Mouse (Mus musculus): Measurements from ENCODE around the gene Saa4. TPM values are rescaled to one million over a fixed set of nuclear protein-coding genes. Genes with fewer than 3 reads are reported as not detected.
A peak's percentile ranks its signal among the peaks of the same experiment; 100 is the strongest.
"Not testable (repeated sequence)": the region's sequence is repeated elsewhere in the genome, so short reads cannot be mapped to it uniquely, and the experiment has no call there.

Saa4 gene
- total RNA-seq, 1 experiment from 2014 or later, result 16.7 TPM

DNA sequence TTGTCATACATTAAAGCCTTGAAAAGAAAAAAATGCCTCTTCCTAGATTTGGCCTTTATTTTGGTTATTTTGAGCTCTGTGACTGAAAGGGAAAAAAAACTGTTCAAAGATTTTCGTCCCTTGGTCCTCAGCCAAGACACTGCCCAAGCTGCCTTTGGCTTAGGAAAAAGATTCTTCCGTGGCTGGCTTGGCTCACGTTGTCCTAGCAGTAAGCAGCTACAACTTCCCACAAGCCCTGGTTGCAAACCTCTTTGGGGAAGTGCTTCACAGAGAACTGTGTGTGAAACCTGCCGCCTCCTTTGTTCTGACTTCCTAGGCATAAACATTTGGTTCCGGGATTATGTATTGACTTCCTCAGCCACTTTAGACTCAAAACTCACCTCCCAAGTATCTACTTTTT is 15.5 kb downstream of the Saa4 start:
- DNase-seq, result peak; percentile 47

DNA sequence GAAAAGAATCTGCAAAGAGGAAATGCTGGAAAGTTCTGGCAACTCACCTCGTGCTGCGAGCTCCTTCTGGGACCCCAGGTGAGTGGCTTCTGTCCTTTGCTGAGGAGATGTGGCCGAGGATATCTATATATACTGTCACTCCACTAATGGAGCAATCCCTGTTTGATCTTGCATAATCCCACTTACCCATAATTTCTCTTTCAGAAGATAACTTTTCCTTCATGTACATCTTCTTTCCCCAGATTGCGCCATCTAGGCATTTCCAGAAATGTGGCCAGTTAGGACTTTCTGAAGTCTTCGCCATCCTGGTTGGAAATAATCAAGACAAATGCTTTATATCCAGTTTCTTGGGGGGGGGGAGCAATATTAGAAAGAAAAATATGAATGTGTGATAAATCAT is 16.8 kb downstream of the Saa4 start, which contains the start of gene Saa3:
Saa3 (minus strand) TSS at position 101 of the 400 bp plus-strand sequence.
- DNase-seq, result no peak

DNA sequence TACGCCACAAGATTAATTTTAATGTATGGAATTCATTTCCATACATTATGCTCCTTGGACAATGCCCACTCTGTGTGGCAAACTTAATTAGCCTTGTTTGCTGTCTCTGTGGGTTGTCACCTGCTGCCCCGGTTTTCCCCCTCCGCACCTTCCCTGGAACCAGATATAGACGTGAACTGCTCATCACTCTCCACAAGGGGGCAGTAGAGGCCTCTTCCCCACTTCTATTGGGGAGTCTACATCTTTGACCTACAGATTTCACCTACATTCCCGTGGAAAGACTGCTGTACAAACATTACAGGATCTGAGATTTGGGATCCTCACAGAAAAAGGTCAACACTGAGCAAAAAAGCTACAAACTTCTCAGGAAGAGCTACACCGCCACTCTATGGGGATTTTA is 17.9 kb downstream of the Saa4 start:
- peak; percentile 82 for DNase-seq

DNA sequence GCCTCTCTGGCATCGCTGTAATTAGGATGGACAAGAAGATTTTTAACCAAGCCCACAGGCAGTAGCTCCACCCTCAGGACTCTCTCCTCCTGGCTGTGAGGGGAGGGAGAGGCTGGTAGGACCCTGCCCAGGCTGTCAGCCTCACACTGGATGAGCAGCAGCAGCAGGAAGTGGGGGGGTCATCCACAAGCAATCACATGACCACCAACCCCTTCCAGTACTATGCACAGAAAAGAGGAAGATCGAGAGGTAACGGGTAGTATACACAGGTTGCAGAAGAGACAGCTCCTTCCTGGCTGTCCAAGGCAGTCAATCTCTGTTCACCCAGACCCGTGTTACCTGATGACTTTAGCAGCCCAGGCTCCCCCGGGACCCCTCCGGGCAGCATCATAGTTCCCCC is 20.2 kb downstream of the Saa4 start:
- no peak for DNase-seq

DNA sequence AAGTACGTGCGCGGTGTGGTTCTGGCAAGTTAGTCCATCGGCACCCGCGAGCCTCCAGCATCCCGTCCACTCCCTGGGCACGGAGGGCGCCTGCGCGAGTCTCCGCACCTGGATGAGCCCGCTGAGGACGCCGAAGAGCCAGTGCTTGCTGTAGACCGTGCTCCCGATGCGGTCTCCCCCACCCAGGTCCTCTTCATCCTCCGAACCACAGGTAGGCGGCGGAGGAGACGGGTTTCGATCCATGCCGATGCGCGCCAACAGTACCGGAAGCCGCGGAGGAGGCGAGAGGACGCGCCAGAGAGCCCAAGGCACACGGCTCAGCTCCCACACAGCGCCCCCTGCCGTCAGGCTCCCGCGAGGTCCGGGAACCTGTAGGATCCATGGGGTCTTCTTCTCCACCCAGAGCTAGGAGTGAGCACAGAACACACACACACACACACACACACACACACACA is 22.0 kb downstream of the Saa4 start, which contains the start of gene Saal1:
Saal1 (minus strand) TSS at position 291 of the 455 bp plus-strand sequence.
- peak; percentile 93 for DNase-seq

DNA sequence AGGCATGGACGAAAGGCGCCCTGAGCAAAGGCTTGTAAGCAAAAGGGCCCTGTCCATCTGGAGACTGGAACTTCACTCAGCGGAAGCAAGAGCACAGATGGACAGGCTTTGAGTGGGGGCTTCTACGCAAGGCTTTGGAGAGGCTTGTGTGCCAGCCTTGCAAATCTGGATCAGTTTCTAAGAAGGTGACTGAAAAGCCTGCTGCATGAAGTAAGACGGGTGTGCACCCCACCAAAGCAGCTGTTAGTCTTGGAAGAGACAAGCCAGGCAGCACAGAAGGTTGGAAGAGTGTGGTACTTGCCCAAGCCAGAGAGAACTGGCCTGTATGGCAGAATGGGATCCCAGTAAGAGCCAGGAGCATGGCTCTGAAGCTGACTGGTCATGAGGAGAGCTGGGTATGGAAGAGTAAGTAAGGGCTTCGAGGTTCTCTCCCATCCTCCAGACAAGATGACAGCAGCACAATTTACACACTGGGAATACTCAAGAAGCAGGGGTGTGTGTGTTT is 31.8 kb downstream of the Saa4 start:
- DNase-seq, result no peak

DNA sequence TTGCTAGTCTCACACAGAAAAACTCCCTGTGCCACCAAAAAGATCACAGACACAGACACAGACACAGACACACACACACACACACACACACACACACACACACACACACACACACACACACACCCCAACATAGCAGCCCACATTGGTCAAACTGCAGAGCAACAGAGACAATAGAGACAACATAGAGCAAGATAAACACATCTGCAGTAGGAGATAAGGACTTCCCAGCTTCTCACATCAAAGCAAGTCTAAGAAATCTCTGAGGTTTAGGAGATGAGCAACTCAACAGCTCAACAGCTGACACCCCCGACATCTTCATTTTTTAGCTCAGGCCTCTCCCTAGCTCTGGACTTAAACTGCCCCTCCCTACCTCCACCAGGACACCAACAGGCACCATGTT is 35.6 kb downstream of the Saa4 start:
- DNase-seq, result no peak

DNA sequence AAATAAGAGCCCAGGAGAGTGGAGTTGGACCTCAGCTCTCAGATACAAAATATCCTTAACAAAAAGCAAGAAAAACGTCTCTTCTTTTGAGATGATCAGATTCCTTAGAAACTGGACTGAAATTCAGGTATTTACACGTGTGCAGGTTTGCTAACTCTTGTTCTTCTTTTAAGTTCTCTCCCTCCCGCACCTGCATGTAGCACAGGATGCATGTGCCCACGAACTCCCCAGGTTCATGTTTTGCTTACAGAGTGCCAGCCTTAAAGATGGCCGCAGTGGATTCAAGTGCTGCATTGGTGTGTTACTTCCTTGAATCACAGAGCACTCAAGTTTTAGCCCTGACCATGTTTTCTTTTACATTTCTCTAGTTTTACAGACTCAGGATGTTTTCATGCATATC is 45.6 kb downstream of the Saa4 start:
- no peak for DNase-seq

DNA sequence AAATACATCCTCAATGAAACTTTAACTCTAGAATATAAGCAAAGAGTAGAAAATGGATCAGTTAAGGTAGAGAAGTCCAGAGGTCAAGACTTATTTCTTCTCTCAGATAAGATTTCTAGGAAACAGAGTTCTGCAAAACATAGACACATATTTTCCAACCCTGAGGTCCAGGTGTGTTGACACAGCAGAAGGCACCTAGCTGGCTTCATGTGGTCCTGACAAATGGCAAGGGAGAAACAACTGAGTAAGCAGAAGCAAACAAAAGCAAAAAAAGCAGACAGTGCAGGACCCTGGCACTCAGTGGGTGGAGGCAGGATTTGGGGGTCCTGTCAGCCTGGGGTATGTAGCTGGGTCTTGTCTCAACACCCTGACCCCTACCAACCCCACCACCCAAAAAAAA is 51.7 kb downstream of the Saa4 start:
- no peak for DNase-seq

DNA sequence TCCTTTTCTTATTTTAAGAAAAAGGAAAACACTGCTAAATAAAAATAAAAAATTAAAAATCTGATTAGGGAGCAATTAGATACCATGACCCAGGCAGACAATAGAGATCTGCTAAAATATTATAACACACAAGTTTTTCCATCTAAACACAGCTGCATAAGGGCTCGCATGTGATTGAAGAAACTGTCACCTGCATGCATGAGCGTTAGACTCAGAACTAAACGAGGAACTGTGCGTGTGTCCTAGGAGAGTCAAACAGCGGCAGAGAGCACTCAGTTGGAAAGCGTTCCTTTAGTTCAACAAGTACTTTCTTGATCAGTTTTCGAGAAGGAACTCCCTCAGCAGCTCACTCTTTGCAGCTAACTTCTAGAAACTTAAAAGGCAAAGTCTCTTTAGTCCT is 53.4 kb downstream of the Saa4 start:
- DNase-seq, result not testable (repeated sequence)

DNA sequence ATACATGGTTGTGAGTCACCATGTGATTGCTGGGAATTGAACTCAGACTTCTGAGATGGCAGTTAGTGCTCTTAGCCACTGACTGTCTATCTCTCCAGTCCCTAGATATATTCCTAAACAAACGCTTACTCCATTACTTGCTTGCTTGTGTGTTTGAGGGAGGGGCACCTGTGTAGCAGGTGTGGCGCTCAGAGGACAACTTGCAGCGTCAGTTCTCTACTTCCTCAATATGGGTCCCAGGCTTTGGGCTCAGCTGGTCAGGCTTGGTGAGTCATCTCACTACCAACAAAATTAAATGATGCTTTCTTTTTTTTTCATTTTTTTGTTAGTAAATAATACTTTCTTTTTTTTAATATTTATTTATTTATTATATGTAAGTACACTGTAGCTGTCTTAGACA is 54.0 kb downstream of the Saa4 start:
- no peak for DNase-seq

Other genes starting within 250 kb of the Saa4 start
- 13.8 and 14.0 TPM in 2 replicates for gene Sergef, start 92.8 kb downstream of the Saa4 start, total RNA-seq (2021)
- gene Tph1, start 60.1 kb downstream of the Saa4 start, total RNA-seq (2021), result 0.26 TPM in 1 of 2 replicates, not detected in the other
- gene Saal1, start 21.9 kb downstream of the Saa4 start, total RNA-seq (2021), result 8.3 and 9.9 TPM in 2 replicates
- gene Saa3, start 16.9 kb downstream of the Saa4 start, total RNA-seq (2021), result 1.4 TPM in 2 replicates
- gene Saa1, start 10.4 kb upstream of the Saa4 start, total RNA-seq (2021), result 0.85 TPM in 1 of 2 replicates, not detected in the other
- 0.63 TPM in 1 of 2 replicates, not detected in the other for gene Saa2, start 19.2 kb upstream of the Saa4 start, total RNA-seq (2021)
- gene Hps5, start 63.5 kb upstream of the Saa4 start, total RNA-seq (2021), result 18.7 and 19.0 TPM in 2 replicates
- gene Gtf2h1, start 63.5 kb upstream of the Saa4 start, total RNA-seq (2021), result 41.1 and 41.3 TPM in 2 replicates
- 529 and 592 TPM in 2 replicates for gene Ldha, start 108.9 kb upstream of the Saa4 start, total RNA-seq (2021)
- gene Ldhc, start 128.6 kb upstream of the Saa4 start, total RNA-seq (2021), result not detected in 2 replicates
- 90.5 and 92.7 TPM in 2 replicates for gene Tsg101, start 187.4 kb upstream of the Saa4 start, total RNA-seq (2021)
- 16.7 and 20.1 TPM in 2 replicates for gene Uevld, start 225.9 kb upstream of the Saa4 start, total RNA-seq (2021)

All from adrenal gland, postnatal 14 days (tissue).